Mouse (Mus musculus) neural tube, embryonic 15.5 days (tissue): ENCODE data around the gene Cfap161. TPM values are rescaled to one million over a fixed set of nuclear protein-coding genes. Genes with fewer than 3 reads are reported as not detected.

Experiments
- ATAC-seq: fragments of 200-750 bp; cut with Nextera tagmentation; 2 replicates; pipeline ENCODE4 v1.8.0; 2017; ENCODE audit warnings: mild to moderate bottlenecking, moderate TSS enrichment, moderate library complexity; ENCODE audit not compliant: low FRiP score
- H3K27ac ChIP-seq: fragments of 300-500 bp; sonication (generic); replicated peaks from 2 replicates; pipeline ENCODE4 v1.5.1; 2015; ENCODE audit warnings: mild to moderate bottlenecking, inconsistent platforms
- H3K27me3 ChIP-seq: fragments of 300-500 bp; sonication (generic); replicated peaks from 2 replicates; pipeline ENCODE4 v1.6.1; 2015; ENCODE audit warnings: inconsistent platforms
- H3K36me3 ChIP-seq: fragments of 300-500 bp; sonication (generic); 2 replicates; pipeline ENCODE4 v1.6.1; 2015; ENCODE audit warnings: inconsistent platforms
- H3K4me1 ChIP-seq: fragments of 300-500 bp; sonication (generic); 2 replicates; pipeline ENCODE4 v1.6.1; 2015; ENCODE audit warnings: inconsistent platforms
- H3K4me2 ChIP-seq: fragments of 300-500 bp; sonication (generic); 2 replicates; pipeline ENCODE4 v1.6.1; 2015; ENCODE audit warnings: inconsistent platforms, mild to moderate bottlenecking, moderate library complexity
- H3K4me3 ChIP-seq: fragments of 300-500 bp; sonication (generic); replicated peaks from 2 replicates; pipeline ENCODE4 v1.5.1; 2015; ENCODE audit warnings: mild to moderate bottlenecking, inconsistent platforms
- H3K9ac ChIP-seq: fragments of 300-500 bp; sonication (generic); replicated peaks from 2 replicates; pipeline ENCODE4 v1.6.1; 2015; ENCODE audit warnings: mild to moderate bottlenecking, inconsistent platforms
- H3K9me3 ChIP-seq: fragments of 300-500 bp; sonication (generic); replicated peaks from 2 replicates; pipeline ENCODE4 v1.6.1; 2016; ENCODE audit warnings: inconsistent platforms
- whole genome bisulfite sequencing: fragments of 180-500 bp; shearing (Covaris S2); methylation state at CpG from one replicate; pipeline ENCODE4 v1.1.7; 2015; ENCODE audit warnings: mixed read lengths; 5-methylcytosine and 5-hydroxymethylcytosine counted together
- polyA plus RNA-seq: library from polyadenylated mRNA; unstranded; fragments of >200 nt; fragmentation: Nextera tagmentation; extraction: Ambion mirVana; gene quantifications from 2 replicates; pipeline ENCODE4 v1.2.1, GENCODE M21; 2015

Cfap161 gene
- polyA plus RNA-seq = 0.67 and 1.6 TPM in 2 replicates

DNA sequence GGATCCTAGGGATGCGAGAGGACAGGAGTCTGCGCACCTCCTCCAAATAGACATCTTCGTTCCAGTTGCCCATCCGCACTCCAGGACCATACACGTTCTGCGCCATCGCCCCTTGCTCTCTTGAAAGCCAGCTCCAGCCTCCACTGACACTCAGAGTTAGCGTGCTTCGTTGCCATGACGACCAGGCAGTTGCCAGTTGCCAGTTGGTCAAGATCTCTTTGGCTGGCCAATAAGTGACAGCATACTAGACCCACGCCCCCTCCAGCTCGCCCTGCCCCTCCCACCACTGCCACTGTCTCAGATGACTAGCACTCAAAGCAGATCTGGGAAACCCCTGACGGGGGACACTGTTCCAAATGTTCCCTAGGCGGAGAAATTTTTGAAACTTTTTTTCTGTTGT lies at the start of gene Cfap161:
Gene Cfap161, minus strand, starts transcription at position 176 of the 400 bp plus-strand sequence.
- H3K9ac ChIP-seq = no peak within 1 kb of the TSS
- peak; percentile 90 for ATAC-seq

DNA sequence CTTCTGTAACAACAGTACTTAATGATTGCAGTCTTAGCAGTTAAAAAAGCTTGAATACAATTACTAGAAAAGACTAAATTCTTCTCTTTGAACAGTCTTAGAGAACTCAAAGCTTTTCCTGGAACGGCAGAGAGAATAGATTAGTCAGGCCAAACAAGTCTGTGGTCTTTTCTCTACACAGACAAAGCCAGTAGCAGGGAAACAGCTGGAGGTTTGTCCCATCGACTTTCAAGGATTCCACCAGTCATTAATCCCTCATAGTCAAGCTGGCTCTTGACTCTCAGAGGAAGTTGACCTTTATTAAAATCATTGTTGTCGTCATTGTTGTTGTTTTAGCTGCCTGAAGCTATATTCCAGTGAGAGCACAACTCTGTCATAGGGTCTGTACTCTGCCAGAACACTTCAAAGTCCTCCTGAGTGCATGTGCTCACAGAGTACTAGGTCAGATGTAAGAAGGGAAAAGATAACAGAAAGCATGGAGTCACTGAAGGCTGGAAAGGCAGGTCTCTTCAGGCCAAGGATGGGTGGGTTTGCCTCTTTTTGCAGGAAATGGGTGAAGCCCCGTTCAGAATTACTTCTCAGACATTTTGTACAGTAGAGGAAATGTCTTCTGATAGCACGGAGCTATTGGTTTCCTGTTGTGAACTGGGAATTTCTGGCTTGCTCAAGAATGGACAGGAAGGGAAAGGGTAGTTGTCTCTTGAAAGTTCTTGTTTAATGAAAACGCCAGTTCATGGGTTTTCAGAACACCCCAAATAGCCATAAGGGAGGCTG lies 48.0 kb upstream of the Cfap161 start:
- Histone ChIP-seq H3K9ac (no peak overlapping the region), H3K4me2 (no peak overlapping the region), H3K27ac (no peak overlapping the region), H3K4me1 (no peaks in the 10 kb centered on the region), H3K36me3 (no peaks in the 10 kb centered on the region), H3K27me3 (no peaks in the 10 kb centered on the region), H3K9me3 (no peaks in the 10 kb centered on the region), H3K4me3 (no peak overlapping the region)
- WGBS = 63% methylated on average over 6 of the region's 6 CpGs
- ATAC-seq = no peak

More for the DNA sequence above, at the start of gene Cfap161:
- no peaks in the 10 kb centered on the region for H3K9me3 ChIP-seq
- no peaks in the 10 kb centered on the region for H3K27me3 ChIP-seq
- H3K4me1 ChIP-seq = peaks cover 7% of the 10 kb centered on the region
- no peak within 1 kb of the TSS for H3K27ac ChIP-seq
- H3K36me3 ChIP-seq = no peaks in the 10 kb centered on the region
- H3K4me2 ChIP-seq = peak within 1 kb of the TSS; percentile 47
- WGBS = 5% methylated on average over 14 of the region's 14 CpGs
- H3K4me3 ChIP-seq = no peak within 1 kb of the TSS

- H3K4me2 ChIP-seq = no peak overlapping the region
- H3K27me3 ChIP-seq = no peaks in the 10 kb centered on the region
- no peak overlapping the region for H3K27ac ChIP-seq
- no peak overlapping the region for H3K4me3 ChIP-seq
- no peaks in the 10 kb centered on the region for H3K9me3 ChIP-seq
- H3K36me3 ChIP-seq = no peaks in the 10 kb centered on the region
- H3K4me1 ChIP-seq = no peaks in the 10 kb centered on the region
- no peak overlapping the region for H3K9ac ChIP-seq
- no peak for ATAC-seq
- 87% methylated on average over 2 of the region's 2 CpGs for WGBS
These were observed 45.4 kb upstream of the Cfap161 start for GRCm38 (mm10) chr7:83840076-83840475.

DNA sequence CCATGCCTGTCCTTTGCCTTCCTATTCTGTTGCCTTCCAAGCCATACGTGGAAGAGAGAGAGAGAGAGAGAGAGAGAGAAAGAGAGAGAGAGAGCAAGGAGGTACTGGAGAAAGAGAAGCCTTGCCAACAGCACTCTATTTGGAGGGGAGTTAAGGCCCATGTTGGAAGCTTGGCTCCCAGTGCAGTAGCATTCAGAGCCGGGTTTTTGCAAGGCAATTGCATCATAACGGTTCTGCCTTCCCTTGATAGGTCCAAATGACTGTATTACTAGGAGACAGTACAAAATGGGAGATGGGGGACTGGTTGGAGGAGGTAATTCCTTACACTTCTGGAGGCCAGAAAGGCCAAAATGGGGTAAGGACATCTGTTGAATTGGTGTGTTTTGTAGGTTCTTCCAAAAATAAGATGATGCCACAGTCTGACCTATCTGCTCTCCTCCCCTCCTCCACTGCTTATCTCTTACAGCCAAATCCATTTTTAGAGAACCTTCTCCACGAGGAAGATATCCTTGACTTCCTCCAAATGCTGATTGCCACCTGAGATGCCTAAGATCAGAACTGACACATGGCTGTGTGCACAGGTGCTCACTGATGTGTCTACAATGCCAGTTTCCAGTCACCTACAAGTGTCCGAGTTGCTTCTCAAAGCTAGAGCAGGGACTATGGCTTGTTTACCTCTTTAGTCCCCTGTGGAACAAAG lies 44.0 kb upstream of the Cfap161 start:
- no peaks in the 10 kb centered on the region for H3K9me3 ChIP-seq
- H3K4me1 ChIP-seq = no peaks in the 10 kb centered on the region
- no peak for ATAC-seq
- no peak overlapping the region for H3K9ac ChIP-seq
- no peaks in the 10 kb centered on the region for H3K36me3 ChIP-seq
- no peak overlapping the region for H3K4me3 ChIP-seq
- H3K4me2 ChIP-seq = no peak overlapping the region
- H3K27me3 ChIP-seq = no peaks in the 10 kb centered on the region
- 86% methylated on average over 5 of the region's 5 CpGs for WGBS
- H3K27ac ChIP-seq = no peak overlapping the region

- no peak overlapping the region for H3K4me2 ChIP-seq
- no peaks in the 10 kb centered on the region for H3K9me3 ChIP-seq
- H3K9ac ChIP-seq = no peak overlapping the region
- H3K4me1 ChIP-seq = no peaks in the 10 kb centered on the region
- no peaks in the 10 kb centered on the region for H3K27me3 ChIP-seq
- ATAC-seq = no peak
- WGBS = 93% methylated on average over 7 of the region's 7 CpGs
- no peak overlapping the region for H3K27ac ChIP-seq
- no peaks in the 10 kb centered on the region for H3K36me3 ChIP-seq
- H3K4me3 ChIP-seq = no peak overlapping the region
These were observed 34.7 kb upstream of the Cfap161 start for GRCm38 (mm10) chr7:83829355-83829754.

GRCm38 (mm10) chr7:83827402-83828076 lies 32.9 kb upstream of the Cfap161 start:
- Histone ChIP-seq H3K9me3 (no peaks in the 10 kb centered on the region), H3K9ac (no peak overlapping the region), H3K4me3 (no peak overlapping the region), H3K27me3 (no peaks in the 10 kb centered on the region), H3K4me1 (no peaks in the 10 kb centered on the region), H3K36me3 (no peaks in the 10 kb centered on the region), H3K4me2 (no peak overlapping the region), H3K27ac (no peak overlapping the region)
- 70% methylated on average over 10 of the region's 10 CpGs for WGBS
- no peak for ATAC-seq

GRCm38 (mm10) chr7:83826808-83827207 lies 32.1 kb upstream of the Cfap161 start:
- Histone ChIP-seq H3K4me1 (no peaks in the 10 kb centered on the region), H3K27me3 (no peaks in the 10 kb centered on the region), H3K36me3 (no peaks in the 10 kb centered on the region), H3K4me2 (no peak overlapping the region), H3K9me3 (no peaks in the 10 kb centered on the region), H3K9ac (no peak overlapping the region), H3K4me3 (no peak overlapping the region), H3K27ac (no peak overlapping the region)
- ATAC-seq = no peak
- 80% methylated on average over 2 of the region's 2 CpGs for WGBS

DNA sequence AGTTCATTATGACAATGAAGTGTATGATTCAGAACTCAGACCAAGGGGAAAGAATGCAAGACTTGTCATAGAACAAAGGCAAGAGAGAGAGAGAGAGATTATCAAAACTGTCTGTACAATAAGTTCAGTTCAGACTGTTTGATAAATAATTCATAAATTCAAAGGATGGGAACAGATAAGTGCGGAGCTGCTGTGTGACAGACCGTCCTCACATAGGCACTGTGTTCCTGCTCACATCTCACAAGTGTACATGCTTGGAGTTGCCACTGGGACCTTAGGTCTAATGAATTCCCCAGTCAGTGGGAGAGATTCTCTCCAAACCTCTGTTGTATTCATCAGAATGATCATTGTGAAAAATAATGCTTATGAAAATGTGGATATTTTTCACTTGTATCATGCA lies 27.3 kb upstream of the Cfap161 start:
- H3K4me3 ChIP-seq = no peak overlapping the region
- H3K27ac ChIP-seq = no peak overlapping the region
- ATAC-seq = no peak
- H3K9me3 ChIP-seq = no peaks in the 10 kb centered on the region
- H3K9ac ChIP-seq = no peak overlapping the region
- H3K4me2 ChIP-seq = no peak overlapping the region
- H3K4me1 ChIP-seq = no peaks in the 10 kb centered on the region
- no peaks in the 10 kb centered on the region for H3K36me3 ChIP-seq
- WGBS = 93% methylated on average over 2 of the region's 2 CpGs
- H3K27me3 ChIP-seq = no peaks in the 10 kb centered on the region

DNA sequence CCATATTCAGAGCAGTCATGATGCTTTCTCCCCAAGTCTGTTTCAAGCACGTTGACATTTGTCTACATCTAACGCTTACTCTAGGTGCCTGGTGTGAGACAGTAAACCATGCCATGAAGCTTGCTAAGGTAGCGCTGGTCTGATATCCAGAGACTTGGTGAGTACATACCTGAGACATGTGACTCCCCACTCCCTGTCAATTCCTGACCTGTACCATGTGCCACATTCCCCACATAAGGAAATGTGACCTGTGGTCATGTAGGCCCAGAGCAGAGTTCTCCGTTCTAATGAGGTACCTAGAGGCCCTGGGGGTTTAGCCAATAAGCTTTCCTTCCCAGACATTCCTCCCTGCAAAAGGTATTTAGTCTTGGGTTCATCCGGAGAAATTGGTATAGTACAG lies 22.2 kb upstream of the Cfap161 start:
- 95% methylated on average over 5 of the region's 5 CpGs for WGBS

GRCm38 (mm10) chr7:83815646-83816045 lies 21.0 kb upstream of the Cfap161 start:
- Histone ChIP-seq H3K4me2 (no peak overlapping the region), H3K36me3 (no peaks in the 10 kb centered on the region), H3K27me3 (no peaks in the 10 kb centered on the region), H3K27ac (no peak overlapping the region), H3K4me3 (no peak overlapping the region), H3K4me1 (0 out of 2 replicates have a peak, but pooled peaks cover 12% of the 10 kb centered on the region), H3K9ac (no peak overlapping the region), H3K9me3 (no peaks in the 10 kb centered on the region)
- WGBS = 83% methylated on average over 1 of the region's 1 CpGs
- no peak for ATAC-seq

More for the DNA sequence above, 22.2 kb upstream of the Cfap161 start:
- H3K27me3 ChIP-seq = no peaks in the 10 kb centered on the region
- no peak for ATAC-seq
- no peak overlapping the region for H3K4me3 ChIP-seq
- no peaks in the 10 kb centered on the region for H3K9me3 ChIP-seq
- H3K36me3 ChIP-seq = no peaks in the 10 kb centered on the region
- no peak overlapping the region for H3K4me2 ChIP-seq
- 0 out of 2 replicates have a peak, but pooled peaks cover 11% of the 10 kb centered on the region for H3K4me1 ChIP-seq
- H3K27ac ChIP-seq = no peak overlapping the region
- no peak overlapping the region for H3K9ac ChIP-seq

- H3K4me2 ChIP-seq = no peak overlapping the region
- no peak overlapping the region for H3K4me3 ChIP-seq
- ATAC-seq = no peak
- peaks cover 22% of the 10 kb centered on the region for H3K4me1 ChIP-seq
- H3K36me3 ChIP-seq = no peaks in the 10 kb centered on the region
- H3K27ac ChIP-seq = peak overlapping the region; percentile 49
- no peak overlapping the region for H3K9ac ChIP-seq
- no peaks in the 10 kb centered on the region for H3K9me3 ChIP-seq
- H3K27me3 ChIP-seq = no peaks in the 10 kb centered on the region
- 19% methylated on average over 4 of the region's 4 CpGs for WGBS
These were observed 19.3 kb upstream of the Cfap161 start for GRCm38 (mm10) chr7:83813993-83814392.
